Mouse (Mus musculus) MEL (cell line): ENCODE measurements at regions not wholly inside any gene's neighbourhood (a gene's known extent, or its start where the extent isn't known, plus 50 kb on each side); places are given as distances from the start of the nearest gene placed in this dataset.

ENCODE experiments used
- DNase-seq: peaks from one replicate; pipeline ENCODE4 v3.0.0; 2011; ENCODE audit warnings: low read depth, low spot score
- H3K27ac ChIP-seq: 2 replicates; pipeline ENCODE4 v1.5.1; 2012; ENCODE audit warnings: low read depth, mild to moderate bottlenecking, control low read depth, low read length, moderate library complexity; ENCODE audit not compliant: control insufficient read depth
- H3K27me3 ChIP-seq, 2 experiments: fragments of 150-350 bp in 1 of 2; sonication (generic) in 1 of 2; 2 replicates each; pipeline ENCODE4 v1.6.1; 2012; ENCODE audit warnings: low read length in 2 of 2, mild to moderate bottlenecking in 2 of 2, improper control_type of control experiment in 1 of 2, moderate library complexity in 1 of 2; ENCODE audit not compliant: insufficient read depth in 2 of 2, control insufficient read depth in 1 of 2
- H3K36me3 ChIP-seq, 2 experiments: 2 replicates each; pipeline ENCODE4 v1.6.1; 2012 to 2014; ENCODE audit warnings: low read length in 2 of 2, improper control_type of control experiment in 1 of 2, inconsistent platforms in 1 of 2, mild to moderate bottlenecking in 1 of 2; ENCODE audit not compliant: insufficient read depth in 2 of 2, control insufficient read depth in 1 of 2
- H3K4me1 ChIP-seq, 2 experiments: fragments of 150-350 bp in 1 of 2; sonication (generic) in 1 of 2; 2 replicates each; pipeline ENCODE4 v1.6.1; 2012; ENCODE audit warnings: low read length in 2 of 2, improper control_type of control experiment in 1 of 2, mild to moderate bottlenecking in 1 of 2; ENCODE audit not compliant: insufficient read depth in 2 of 2, control insufficient read depth in 1 of 2
- H3K4me3 ChIP-seq, 2 experiments: fragments of 150-350 bp in 1 of 2; sonication (generic) in 1 of 2; 2 replicates each; pipeline ENCODE4 v1.5.1; 2012; ENCODE audit warnings: low read depth in 2 of 2, low read length in 2 of 2, mild to moderate bottlenecking in 2 of 2, moderate library complexity in 2 of 2, control low read depth in 1 of 2, improper control_type of control experiment in 1 of 2; ENCODE audit not compliant: control insufficient read depth in 1 of 2, insufficient read depth in 1 of 2
- H3K79me2 ChIP-seq: 2 replicates; pipeline ENCODE4 v1.6.1; 2012; ENCODE audit warnings: mild to moderate bottlenecking, low read length, moderate library complexity; ENCODE audit not compliant: control insufficient read depth, poor library complexity, insufficient read depth
- H3K9ac ChIP-seq: 2 replicates; pipeline ENCODE4 v1.6.1; 2012; ENCODE audit warnings: low read depth, mild to moderate bottlenecking, control low read depth, low read length, moderate library complexity; ENCODE audit not compliant: control insufficient read depth, poor library complexity, severe bottlenecking
- H3K9me3 ChIP-seq: fragments of 150-350 bp; sonication (generic); replicated peaks from 2 replicates; pipeline ENCODE4 v1.6.1; 2012; ENCODE audit warnings: mild to moderate bottlenecking, low read length, improper control_type of control experiment, moderate library complexity; ENCODE audit not compliant: insufficient read depth
- BHLHE40 ChIP-seq: IDR thresholded peaks from 2 replicates; pipeline ENCODE4 v1.6.1; 2012; ENCODE audit warnings: low read depth, mild to moderate bottlenecking, inconsistent platforms, low read length, improper control_type of control experiment, borderline replicate concordance
- CHD1 ChIP-seq: IDR thresholded peaks from 2 replicates; pipeline ENCODE4 v1.6.1; 2012; ENCODE audit warnings: low read depth, mild to moderate bottlenecking, inconsistent platforms, low read length, improper control_type of control experiment
- CTCF ChIP-seq, 3 experiments: IDR thresholded peaks in 2 of 3; conservative IDR thresholded peaks in 1 of 3; 2 replicates each; pipeline ENCODE4 v1.5.1; 2011 to 2012; ENCODE audit warnings: low read length in 3 of 3, low read depth in 2 of 3, mild to moderate bottlenecking in 2 of 3, improper control_type of control experiment in 1 of 3, inconsistent platforms in 1 of 3, mixed read lengths in 1 of 3, moderate library complexity in 1 of 3; ENCODE audit not compliant: control insufficient read depth in 1 of 3, insufficient read depth in 1 of 3, poor library complexity in 1 of 3, severe bottlenecking in 1 of 3
- E2F4 ChIP-seq: IDR thresholded peaks from 2 replicates; pipeline ENCODE4 v1.6.1; 2011; ENCODE audit warnings: low read depth, low read length, improper control_type of control experiment, borderline replicate concordance
- ETS1 ChIP-seq: IDR thresholded peaks from 2 replicates; pipeline ENCODE4 v1.6.1; 2012; ENCODE audit warnings: low read depth, mild to moderate bottlenecking, inconsistent platforms, low read length, improper control_type of control experiment, moderate library complexity
- GABPA ChIP-seq: IDR thresholded peaks from 2 replicates; pipeline ENCODE4 v1.6.1; 2012; ENCODE audit warnings: low read depth, mild to moderate bottlenecking, inconsistent platforms, low read length, improper control_type of control experiment, moderate library complexity
- GATA1 ChIP-seq: IDR thresholded peaks from 2 replicates; pipeline ENCODE4 v1.6.1; 2011; ENCODE audit warnings: low read depth, low read length, improper control_type of control experiment
- HCFC1 ChIP-seq: IDR thresholded peaks from 2 replicates; pipeline ENCODE4 v1.6.1; 2012; ENCODE audit warnings: low read depth, mild to moderate bottlenecking, inconsistent platforms, low read length, improper control_type of control experiment, moderate library complexity
- MEF2A ChIP-seq: IDR thresholded peaks from 2 replicates; pipeline ENCODE4 v1.6.1; 2014; ENCODE audit warnings: low read depth, mild to moderate bottlenecking, inconsistent platforms, low read length, improper control_type of control experiment; ENCODE audit not compliant: poor library complexity, insufficient replicate concordance, severe bottlenecking; ENCODE audit errors: extremely low read depth
- MYB ChIP-seq: IDR thresholded peaks from 2 replicates; pipeline ENCODE4 v1.6.1; 2011; ENCODE audit warnings: mild to moderate bottlenecking, low read depth, low read length, improper control_type of control experiment
- NELFE ChIP-seq: IDR thresholded peaks from 2 replicates; pipeline ENCODE4 v1.6.1; 2011; ENCODE audit warnings: low read depth, low read length, improper control_type of control experiment
- NRF1 ChIP-seq: IDR thresholded peaks from 2 replicates; pipeline ENCODE4 v1.6.1; 2014; ENCODE audit warnings: low read depth, mild to moderate bottlenecking, inconsistent platforms, low read length, improper control_type of control experiment, moderate library complexity; ENCODE audit not compliant: poor library complexity, insufficient read depth, severe bottlenecking
- POLR2A ChIP-seq, 2 experiments: IDR thresholded peaks; 2 replicates each; pipeline ENCODE4 v1.6.1; 2011 to 2012; ENCODE audit warnings: low read length in 2 of 2, mild to moderate bottlenecking in 2 of 2, control low read depth in 1 of 2, improper control_type of control experiment in 1 of 2, low read depth in 1 of 2, moderate library complexity in 1 of 2; ENCODE audit not compliant: control insufficient read depth in 1 of 2, insufficient read depth in 1 of 2, poor library complexity in 1 of 2
- RAD21 ChIP-seq: IDR thresholded peaks from 2 replicates; pipeline ENCODE4 v1.6.1; 2011; ENCODE audit warnings: mild to moderate bottlenecking, low read depth, low read length, improper control_type of control experiment
- RCOR1 ChIP-seq: IDR thresholded peaks from 2 replicates; pipeline ENCODE4 v1.6.1; 2012; ENCODE audit warnings: low read depth, mild to moderate bottlenecking, inconsistent platforms, low read length, improper control_type of control experiment
- TBP ChIP-seq: IDR thresholded peaks from 2 replicates; pipeline ENCODE4 v1.8.0; 2011; ENCODE audit warnings: low read depth, low read length, improper control_type of control experiment
- UBTF ChIP-seq: IDR thresholded peaks from 2 replicates; pipeline ENCODE4 v1.6.1; 2012; ENCODE audit warnings: low read depth, mild to moderate bottlenecking, inconsistent platforms, low read length, improper control_type of control experiment, moderate library complexity, borderline replicate concordance; ENCODE audit not compliant: insufficient read depth
- ZNF384 ChIP-seq: IDR thresholded peaks from 2 replicates; pipeline ENCODE4 v1.6.1; 2012; ENCODE audit warnings: low read depth, mild to moderate bottlenecking, inconsistent platforms, low read length, improper control_type of control experiment

DNA sequence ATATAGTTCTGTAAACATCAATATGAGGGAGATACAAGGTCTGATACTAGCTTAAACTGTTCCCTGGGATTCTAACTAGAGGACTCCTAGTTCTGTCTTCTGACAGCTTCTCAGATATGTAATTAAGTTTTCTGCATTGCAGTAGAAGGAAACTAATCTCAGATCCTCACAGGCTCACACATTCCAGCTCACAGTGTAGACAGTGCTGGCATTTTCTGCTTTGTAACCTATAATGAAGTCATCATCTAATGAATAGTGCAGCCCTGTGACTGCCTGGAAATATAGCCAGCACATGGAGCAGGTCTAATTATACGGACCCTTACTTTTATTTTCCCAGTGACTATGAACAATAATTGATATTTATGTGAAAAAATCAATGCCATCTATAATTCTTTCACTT is 331.2 kb upstream of the Celf2 start:
- no peak for TF ChIP-seq GABPA
- TF ChIP-seq E2F4 = no peak
- no peak for TF ChIP-seq MYB
- TF ChIP-seq CHD1 = no peak
- no peak for TF ChIP-seq ETS1
- no peak for TF ChIP-seq CTCF (IDR thresholded peaks at IDR 0.05 in 2 of 3, conservative IDR thresholded peaks at IDR 0.05 in 1 of 3; ENCODE audit: control insufficient read depth in 1 of 3, insufficient read depth in 1 of 3, low read depth in 2 of 3, low read length in 3 of 3, poor library complexity in 1 of 3, severe bottlenecking in 1 of 3)
- TF ChIP-seq RAD21 = no peak
- no peak for TF ChIP-seq BHLHE40
- TF ChIP-seq POLR2A (IDR thresholded peaks at IDR 0.05; ENCODE audit: control insufficient read depth in 1 of 2, insufficient read depth in 1 of 2, low read depth in 1 of 2, low read length in 2 of 2, poor library complexity in 1 of 2) = no peak
- no peak for TF ChIP-seq MEF2A
- no peak for TF ChIP-seq GATA1
- TF ChIP-seq NELFE = no peak
- TF ChIP-seq ZNF384 = no peak
- TF ChIP-seq RCOR1 = no peak
- no peak for TF ChIP-seq TBP
- TF ChIP-seq, all 39 proteins: peak for 0
- H3K4me1 ChIP-seq = no peaks in the 10 kb centered on the region
- H3K79me2 ChIP-seq = no peaks in the 10 kb centered on the region
- H3K27ac ChIP-seq = no peak overlapping the region
- DNase-seq = no peak
- H3K27me3 ChIP-seq = no peaks in the 10 kb centered on the region
- H3K36me3 ChIP-seq = no peaks in the 10 kb centered on the region
- H3K9ac ChIP-seq = no peak overlapping the region
- H3K9me3 ChIP-seq = no peaks in the 10 kb centered on the region
- no peak overlapping the region for H3K4me3 ChIP-seq

DNA sequence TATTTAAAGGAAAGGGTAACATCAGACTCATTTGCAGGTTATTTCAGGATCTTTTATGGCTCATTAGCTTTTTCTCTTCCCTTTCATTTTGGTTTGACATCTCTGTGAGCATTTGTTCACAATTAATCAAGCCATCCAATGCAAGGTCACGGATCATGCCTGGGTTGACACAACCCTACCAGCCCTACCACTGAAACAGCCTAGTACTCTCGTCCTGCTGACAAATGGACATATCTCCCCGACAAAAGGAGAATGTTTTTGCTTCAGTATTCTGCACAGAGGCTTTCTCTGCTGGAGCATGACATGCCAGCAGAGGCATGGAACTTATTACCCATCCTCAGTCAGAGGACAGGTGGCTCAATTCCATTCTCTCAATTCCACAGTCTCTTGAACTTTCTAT is 328.5 kb upstream of the Celf2 start:
- H3K9me3 ChIP-seq = no peaks in the 10 kb centered on the region
- no peak for DNase-seq
- no peaks in the 10 kb centered on the region for H3K4me1 ChIP-seq
- H3K79me2 ChIP-seq = no peaks in the 10 kb centered on the region
- TF ChIP-seq NRF1 = no peak
- no peak for TF ChIP-seq E2F4
- no peak for TF ChIP-seq UBTF
- no peak for TF ChIP-seq HCFC1
- no peak for TF ChIP-seq BHLHE40
- no peak for TF ChIP-seq RAD21
- TF ChIP-seq ETS1 = no peak
- no peaks in the 10 kb centered on the region for H3K36me3 ChIP-seq
- H3K4me3 ChIP-seq = no peak overlapping the region
- H3K27me3 ChIP-seq = no peaks in the 10 kb centered on the region
- no peak overlapping the region for H3K9ac ChIP-seq
- H3K27ac ChIP-seq = no peak overlapping the region
